Mouse (Mus musculus) lung, embryonic 14.5 days (tissue): ENCODE data around the gene Olig3. TPM values are rescaled to one million over a fixed set of nuclear protein-coding genes. Genes with fewer than 3 reads are reported as not detected.
A peak's percentile ranks its signal among the peaks of the same experiment; 100 is the strongest.
"Not testable (repeated sequence)": the region's sequence is repeated elsewhere in the genome, so short reads cannot be mapped to it uniquely, and the experiment has no call there.

Experiments
- ATAC-seq: fragments of 200-750 bp; cut with Nextera tagmentation; 2 replicates; pipeline ENCODE4 v1.8.0; 2017; ENCODE audit warnings: mild to moderate bottlenecking, moderate TSS enrichment, moderate library complexity; ENCODE audit not compliant: insufficient read depth
- DNase-seq: peaks from one replicate; pipeline ENCODE4 v3.0.0-alpha.2; 2015
- H3K27ac ChIP-seq: fragments of 300-500 bp; sonication (generic); 2 replicates; pipeline ENCODE4 v1.5.1; 2014; ENCODE audit warnings: low read depth, mild to moderate bottlenecking, moderate library complexity
- H3K27me3 ChIP-seq: fragments of 300-500 bp; sonication (generic); 2 replicates; pipeline ENCODE4 v1.6.1; 2014; ENCODE audit warnings: low read length, control low read depth; ENCODE audit not compliant: insufficient read depth
- H3K36me3 ChIP-seq: fragments of 300-500 bp; sonication (generic); 2 replicates; pipeline ENCODE4 v1.6.1; 2014; ENCODE audit warnings: control low read depth; ENCODE audit not compliant: insufficient read depth
- H3K4me1 ChIP-seq: fragments of 300-500 bp; sonication (generic); 2 replicates; pipeline ENCODE4 v1.6.1; 2014; ENCODE audit warnings: antibody characterized with exemption, control low read depth; ENCODE audit not compliant: insufficient read depth
- H3K4me2 ChIP-seq: fragments of 300-500 bp; sonication (generic); 2 replicates; pipeline ENCODE4 v1.6.1; 2014; ENCODE audit warnings: mild to moderate bottlenecking
- H3K4me3 ChIP-seq: fragments of 300-500 bp; sonication (generic); 2 replicates; pipeline ENCODE4 v1.5.1; 2014; ENCODE audit warnings: low read depth, low read length
- H3K9ac ChIP-seq: fragments of 300-500 bp; sonication (generic); 2 replicates; pipeline ENCODE4 v1.6.1; 2014
- H3K9me3 ChIP-seq: fragments of 300-500 bp; sonication (generic); 2 replicates; pipeline ENCODE4 v1.6.1; 2016; ENCODE audit warnings: low read depth, low read length, control low read depth
- CTCF ChIP-seq: IDR thresholded peaks from 2 replicates; pipeline ENCODE4 v1.5.1; 2016; ENCODE audit warnings: antibody characterized with exemption, low read depth
- WGBS: fragments of 180-500 bp; shearing (Covaris S2); extraction: QIAGEN DNeasy Blood & Tissue Kit; methylation state at CpG from one replicate; pipeline ENCODE4 v1.1.7; 2014; 5-methylcytosine and 5-hydroxymethylcytosine counted together
- polyA plus RNA-seq: library from polyadenylated mRNA; unstranded; fragments of >200 nt; fragmentation: Nextera tagmentation; extraction: Ambion mirVana; gene quantifications from 2 replicates; pipeline ENCODE4 v1.2.1, GENCODE M21; 2014

The Olig3 gene
- polyA plus RNA-seq, 1 experiment from 2014 or later, result not detected

DNA sequence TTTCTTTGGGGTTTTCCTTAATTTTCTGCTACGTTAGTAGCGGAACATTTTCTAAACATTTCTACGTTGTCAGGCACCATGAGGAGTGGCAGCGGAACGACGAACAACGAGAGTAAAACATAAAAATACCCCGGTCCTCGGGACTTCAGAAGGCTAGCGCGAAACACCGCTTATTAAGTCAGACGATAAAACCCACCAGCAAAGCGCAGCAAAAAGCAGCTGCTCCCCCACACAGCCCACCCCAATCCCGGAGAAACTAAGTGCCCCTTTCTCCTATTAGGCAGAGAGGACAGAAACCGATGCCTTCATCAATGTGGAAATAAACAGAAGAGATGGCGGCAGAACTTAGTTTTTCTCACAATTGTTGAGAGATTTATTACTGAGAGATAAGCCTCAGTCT is 6.5 kb downstream of the Olig3 start:
- Histone ChIP-seq H3K4me1 (no peaks in the 10 kb centered on the region), H3K36me3 (no peaks in the 10 kb centered on the region), H3K9ac (no peak overlapping the region), H3K27ac (no peak overlapping the region), H3K9me3 (no peaks in the 10 kb centered on the region), H3K4me3 (peak overlapping the region; percentile 8; the same call in 1 of the 2 replicates), H3K27me3 (peaks cover 78% of the 10 kb centered on the region), H3K4me2 (peak overlapping the region; percentile 32; the same call in 1 of the 2 replicates)
- ATAC-seq (no peak), DNase-seq (no peak)
- 3% methylated on average over 17 of the region's 17 CpGs for WGBS
- TF ChIP-seq CTCF, result no peak

GRCm38 (mm10) chr10:19363365-19363764 is 7.0 kb downstream of the Olig3 start:
- Histone ChIP-seq H3K4me3 (no peak overlapping the region), H3K27me3 (peaks cover 73% of the 10 kb centered on the region), H3K9me3 (no peaks in the 10 kb centered on the region), H3K4me1 (no peaks in the 10 kb centered on the region), H3K36me3 (no peaks in the 10 kb centered on the region), H3K27ac (no peak overlapping the region), H3K9ac (no peak overlapping the region), H3K4me2 (no peak overlapping the region)
- DNase-seq (peak; percentile 5), ATAC-seq (no peak)
- no peak for TF ChIP-seq CTCF
- WGBS, result 5% methylated on average over 5 of the region's 5 CpGs

DNA sequence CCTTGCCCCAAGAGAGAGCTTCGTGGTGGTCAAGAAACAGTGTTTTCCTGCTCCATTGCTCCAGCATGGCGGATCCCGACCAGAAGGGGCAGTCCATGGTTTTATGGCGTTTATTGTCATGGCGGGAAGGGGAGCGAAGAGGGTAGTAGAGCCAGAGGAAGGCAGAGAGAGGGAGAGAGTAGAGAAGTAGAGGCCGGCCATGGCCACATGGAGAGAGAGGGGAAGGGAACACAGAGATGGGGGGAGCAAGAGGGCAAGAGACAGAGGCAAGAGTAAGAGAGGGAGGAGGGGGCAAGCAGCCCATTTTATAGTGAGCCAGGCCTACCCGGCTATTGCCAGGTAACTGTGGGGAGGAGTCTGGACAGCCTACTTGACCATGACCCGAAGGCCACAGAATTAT is 12.8 kb downstream of the Olig3 start:
- Histone ChIP-seq H3K4me3 (no peak overlapping the region), H3K27me3 (peaks cover 27% of the 10 kb centered on the region), H3K4me2 (no peak overlapping the region), H3K4me1 (no peaks in the 10 kb centered on the region), H3K9ac (no peak overlapping the region), H3K9me3 (no peaks in the 10 kb centered on the region), H3K36me3 (no peaks in the 10 kb centered on the region), H3K27ac (no peak overlapping the region)
- WGBS, result 87% methylated on average over 9 of the region's 9 CpGs
- no peak for TF ChIP-seq CTCF
- DNase-seq (no peak), ATAC-seq (no peak)

DNA sequence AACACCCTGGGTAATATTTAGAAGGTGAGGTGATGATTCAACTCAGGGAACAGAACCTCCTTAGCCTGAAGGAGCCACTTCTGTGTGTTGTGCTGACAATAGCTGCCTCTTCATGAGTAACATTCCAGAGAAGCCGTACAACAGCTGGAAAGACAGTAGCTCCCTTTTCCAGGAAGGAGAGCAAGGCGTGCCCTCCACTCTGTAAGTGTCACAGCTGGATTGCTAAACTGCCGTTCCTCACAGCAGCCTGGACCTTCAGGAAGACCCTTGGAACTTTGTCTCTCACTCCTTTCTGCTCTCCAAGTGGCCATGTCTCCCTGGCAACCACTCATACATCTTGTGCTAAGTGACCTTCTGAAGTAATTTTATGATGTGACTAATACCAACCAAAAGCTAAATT is 13.8 kb downstream of the Olig3 start:
- Histone ChIP-seq H3K27me3 (peaks cover 17% of the 10 kb centered on the region; the same call in 1 of the 2 replicates), H3K4me1 (no peaks in the 10 kb centered on the region), H3K9ac (no peak overlapping the region), H3K4me3 (no peak overlapping the region), H3K36me3 (no peaks in the 10 kb centered on the region), H3K4me2 (no peak overlapping the region), H3K9me3 (no peaks in the 10 kb centered on the region), H3K27ac (no peak overlapping the region)
- ATAC-seq, result no peak
- no peak for TF ChIP-seq CTCF
- WGBS, result 42% methylated on average over 3 of the region's 3 CpGs
- DNase-seq, result no peak

- 59% methylated on average over 5 of the region's 5 CpGs for WGBS
- ATAC-seq, result no peak
- no peak for TF ChIP-seq CTCF
- H3K9me3 ChIP-seq, result no peaks in the 10 kb centered on the region
- H3K9ac ChIP-seq, result no peak overlapping the region
- no peak overlapping the region for H3K4me3 ChIP-seq
- no peak overlapping the region for H3K4me2 ChIP-seq
- DNase-seq, result no peak
- 0 out of 2 replicates have a peak, but pooled peaks cover 4% of the 10 kb centered on the region for H3K27me3 ChIP-seq
- H3K27ac ChIP-seq, result no peak overlapping the region
- H3K36me3 ChIP-seq, result no peaks in the 10 kb centered on the region
- no peaks in the 10 kb centered on the region for H3K4me1 ChIP-seq
These were observed 15.9 kb downstream of the Olig3 start for GRCm38 (mm10) chr10:19372263-19372662.

DNA sequence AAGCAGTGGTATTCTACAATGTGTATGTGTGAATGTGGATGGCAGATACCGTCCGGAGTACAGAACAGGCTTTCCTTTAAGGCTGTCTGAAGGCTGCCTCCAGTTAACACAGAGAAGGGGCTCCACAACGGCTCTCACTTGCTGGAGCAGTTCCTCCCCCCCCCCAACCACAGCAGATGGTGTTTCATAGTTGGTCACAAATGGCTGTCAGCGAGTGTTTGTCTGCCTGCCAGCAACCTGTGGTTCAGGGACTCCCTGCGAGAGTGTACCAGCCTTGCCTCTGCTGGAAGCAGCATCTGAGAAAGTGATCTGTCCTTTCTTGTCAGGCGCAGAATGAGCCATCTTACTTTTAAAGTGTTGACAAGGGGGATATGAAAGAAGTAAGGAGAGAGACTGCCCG is 17.5 kb downstream of the Olig3 start:
- no peaks in the 10 kb centered on the region for H3K4me1 ChIP-seq
- DNase-seq (no peak), ATAC-seq (no peak)
- 41% methylated on average over 7 of the region's 7 CpGs for WGBS
- H3K27me3 ChIP-seq, result no peaks in the 10 kb centered on the region
- H3K9me3 ChIP-seq, result 0 out of 2 replicates have a peak, but pooled peaks cover 1% of the 10 kb centered on the region
- H3K4me2 ChIP-seq, result no peak overlapping the region
- H3K4me3 ChIP-seq, result no peak overlapping the region
- no peaks in the 10 kb centered on the region for H3K36me3 ChIP-seq
- no peak for TF ChIP-seq CTCF
- no peak overlapping the region for H3K27ac ChIP-seq
- no peak overlapping the region for H3K9ac ChIP-seq

DNA sequence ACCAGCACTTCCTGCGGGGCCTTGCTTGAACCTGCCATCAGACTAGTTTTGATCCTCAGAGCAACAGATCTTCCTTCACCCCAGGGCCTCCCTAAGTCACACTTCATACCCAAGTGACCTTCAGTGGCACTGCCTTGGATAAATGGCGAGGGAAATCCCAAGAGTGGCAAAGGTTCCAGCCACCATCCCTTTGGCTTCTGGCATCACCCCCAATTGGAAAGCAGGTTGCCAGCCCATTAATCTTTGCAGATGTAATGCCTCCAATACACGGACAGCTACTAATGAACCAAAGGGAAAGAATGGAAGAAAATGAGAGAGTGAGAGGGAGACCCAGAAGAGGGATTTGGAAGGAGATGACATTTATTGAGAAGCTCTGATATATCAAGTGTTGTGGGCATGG is 18.0 kb downstream of the Olig3 start:
- H3K9me3 ChIP-seq, result 0 out of 2 replicates have a peak, but pooled peaks cover 7% of the 10 kb centered on the region
- TF ChIP-seq CTCF, result no peak
- H3K4me1 ChIP-seq, result no peaks in the 10 kb centered on the region
- DNase-seq, result no peak
- H3K4me3 ChIP-seq, result no peak overlapping the region
- no peak overlapping the region for H3K4me2 ChIP-seq
- H3K36me3 ChIP-seq, result no peaks in the 10 kb centered on the region
- no peak for ATAC-seq
- 64% methylated on average over 3 of the region's 3 CpGs for WGBS
- no peaks in the 10 kb centered on the region for H3K27me3 ChIP-seq
- no peak overlapping the region for H3K9ac ChIP-seq
- no peak overlapping the region for H3K27ac ChIP-seq

DNA sequence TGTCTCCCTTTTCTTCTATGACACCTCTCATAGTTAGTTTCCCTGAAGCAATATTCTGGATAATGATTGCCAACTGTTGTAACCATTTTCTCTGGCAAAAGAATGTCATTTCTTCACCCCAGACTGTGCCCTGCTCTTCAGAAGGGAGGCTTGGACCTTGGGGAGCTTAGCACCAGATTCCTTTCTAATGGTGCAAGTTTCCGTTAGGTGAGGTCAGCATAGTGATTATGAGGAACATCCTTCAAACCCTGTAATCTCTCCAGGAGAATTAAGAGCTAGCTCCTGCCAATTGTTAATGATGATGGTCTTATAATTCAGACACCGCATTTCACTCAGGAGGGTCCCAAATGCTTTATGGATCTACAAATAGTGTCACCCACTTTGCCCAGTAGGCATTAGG is 19.5 kb downstream of the Olig3 start:
- Histone ChIP-seq H3K4me3 (no peak overlapping the region), H3K27me3 (no peaks in the 10 kb centered on the region), H3K9ac (no peak overlapping the region), H3K27ac (no peak overlapping the region), H3K36me3 (no peaks in the 10 kb centered on the region), H3K4me2 (no peak overlapping the region), H3K9me3 (0 out of 2 replicates have a peak, but pooled peaks cover 8% of the 10 kb centered on the region), H3K4me1 (no peaks in the 10 kb centered on the region)
- no peak for DNase-seq
- no peak for TF ChIP-seq CTCF
- no peak for ATAC-seq
- WGBS, result 82% methylated on average over 2 of the region's 2 CpGs

DNA sequence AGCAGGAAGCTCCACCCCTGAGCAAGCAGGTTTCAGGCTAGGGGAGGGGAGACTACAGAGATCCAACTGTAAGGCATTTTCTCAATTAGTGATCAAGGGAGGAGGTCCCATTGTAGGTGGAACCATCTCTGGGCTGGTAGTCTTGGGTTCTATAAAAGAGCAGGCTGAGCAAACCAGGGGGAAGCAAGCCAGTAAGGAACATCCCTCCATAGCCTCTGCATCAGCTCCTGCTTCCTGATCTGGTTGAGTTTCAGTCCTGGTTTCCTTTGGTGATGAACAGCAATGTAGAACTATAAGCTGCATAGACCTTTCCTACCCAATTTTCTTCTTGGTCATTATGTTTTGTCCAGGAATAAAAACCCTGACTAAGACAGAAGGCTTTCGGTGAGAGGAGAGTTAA is 24.6 kb downstream of the Olig3 start:
- not testable (repeated sequence) for H3K9ac ChIP-seq, H3K4me2 ChIP-seq, H3K27me3 ChIP-seq, ATAC-seq, H3K9me3 ChIP-seq, H3K4me1 ChIP-seq, H3K27ac ChIP-seq, H3K36me3 ChIP-seq, DNase-seq, H3K4me3 ChIP-seq
- 93% methylated on average over 1 of the region's 1 CpGs for WGBS
